Mouse (Mus musculus) MEL (cell line): ENCODE data around the gene Tal1. TPM values are rescaled to one million over a fixed set of nuclear protein-coding genes. Genes with fewer than 3 reads are reported as not detected.

ENCODE experiments used
- DNase-seq: peaks from one replicate; pipeline ENCODE4 v3.0.0; 2011; ENCODE audit warnings: low read depth, low spot score
- H3K27ac ChIP-seq: 2 replicates; pipeline ENCODE4 v1.5.1; 2012; ENCODE audit warnings: low read depth, mild to moderate bottlenecking, control low read depth, low read length, moderate library complexity; ENCODE audit not compliant: control insufficient read depth
- H3K27me3 ChIP-seq, 2 experiments: fragments of 150-350 bp in 1 of 2; sonication (generic) in 1 of 2; 2 replicates each; pipeline ENCODE4 v1.6.1; 2012; ENCODE audit warnings: low read length in 2 of 2, mild to moderate bottlenecking in 2 of 2, improper control_type of control experiment in 1 of 2, moderate library complexity in 1 of 2; ENCODE audit not compliant: insufficient read depth in 2 of 2, control insufficient read depth in 1 of 2
- H3K36me3 ChIP-seq, 2 experiments: 2 replicates each; pipeline ENCODE4 v1.6.1; 2012 to 2014; ENCODE audit warnings: low read length in 2 of 2, improper control_type of control experiment in 1 of 2, inconsistent platforms in 1 of 2, mild to moderate bottlenecking in 1 of 2; ENCODE audit not compliant: insufficient read depth in 2 of 2, control insufficient read depth in 1 of 2
- H3K4me1 ChIP-seq, 2 experiments: fragments of 150-350 bp in 1 of 2; sonication (generic) in 1 of 2; 2 replicates each; pipeline ENCODE4 v1.6.1; 2012; ENCODE audit warnings: low read length in 2 of 2, improper control_type of control experiment in 1 of 2, mild to moderate bottlenecking in 1 of 2; ENCODE audit not compliant: insufficient read depth in 2 of 2, control insufficient read depth in 1 of 2
- H3K4me3 ChIP-seq, 2 experiments: fragments of 150-350 bp in 1 of 2; sonication (generic) in 1 of 2; 2 replicates each; pipeline ENCODE4 v1.5.1; 2012; ENCODE audit warnings: low read depth in 2 of 2, low read length in 2 of 2, mild to moderate bottlenecking in 2 of 2, moderate library complexity in 2 of 2, control low read depth in 1 of 2, improper control_type of control experiment in 1 of 2; ENCODE audit not compliant: control insufficient read depth in 1 of 2, insufficient read depth in 1 of 2
- H3K79me2 ChIP-seq: 2 replicates; pipeline ENCODE4 v1.6.1; 2012; ENCODE audit warnings: mild to moderate bottlenecking, low read length, moderate library complexity; ENCODE audit not compliant: control insufficient read depth, poor library complexity, insufficient read depth
- H3K9ac ChIP-seq: 2 replicates; pipeline ENCODE4 v1.6.1; 2012; ENCODE audit warnings: low read depth, mild to moderate bottlenecking, control low read depth, low read length, moderate library complexity; ENCODE audit not compliant: control insufficient read depth, poor library complexity, severe bottlenecking
- H3K9me3 ChIP-seq: fragments of 150-350 bp; sonication (generic); replicated peaks from 2 replicates; pipeline ENCODE4 v1.6.1; 2012; ENCODE audit warnings: mild to moderate bottlenecking, low read length, improper control_type of control experiment, moderate library complexity; ENCODE audit not compliant: insufficient read depth
- BHLHE40 ChIP-seq: IDR thresholded peaks from 2 replicates; pipeline ENCODE4 v1.6.1; 2012; ENCODE audit warnings: low read depth, mild to moderate bottlenecking, inconsistent platforms, low read length, improper control_type of control experiment, borderline replicate concordance
- E2F4 ChIP-seq: IDR thresholded peaks from 2 replicates; pipeline ENCODE4 v1.6.1; 2011; ENCODE audit warnings: low read depth, low read length, improper control_type of control experiment, borderline replicate concordance
- EP300 ChIP-seq, 2 experiments: IDR thresholded peaks; 2 replicates each; pipeline ENCODE4 v1.6.1; 2011; ENCODE audit warnings: improper control_type of control experiment in 2 of 2, low read length in 2 of 2, low read depth in 1 of 2, mild to moderate bottlenecking in 1 of 2
- ETS1 ChIP-seq: IDR thresholded peaks from 2 replicates; pipeline ENCODE4 v1.6.1; 2012; ENCODE audit warnings: low read depth, mild to moderate bottlenecking, inconsistent platforms, low read length, improper control_type of control experiment, moderate library complexity
- GATA1 ChIP-seq: IDR thresholded peaks from 2 replicates; pipeline ENCODE4 v1.6.1; 2011; ENCODE audit warnings: low read depth, low read length, improper control_type of control experiment
- HCFC1 ChIP-seq: IDR thresholded peaks from 2 replicates; pipeline ENCODE4 v1.6.1; 2012; ENCODE audit warnings: low read depth, mild to moderate bottlenecking, inconsistent platforms, low read length, improper control_type of control experiment, moderate library complexity
- JUND ChIP-seq: IDR thresholded peaks from 2 replicates; pipeline ENCODE4 v1.6.1; 2011; ENCODE audit warnings: low read depth, mild to moderate bottlenecking, improper control_type of control experiment, low read length
- KAT2A ChIP-seq: conservative IDR thresholded peaks from 2 replicates; pipeline ENCODE4 v1.6.1; 2012; ENCODE audit warnings: low read depth, low read length, improper control_type of control experiment, inconsistent platforms
- MAZ ChIP-seq: IDR thresholded peaks from 2 replicates; pipeline ENCODE4 v1.6.1; 2012; ENCODE audit warnings: low read depth, mild to moderate bottlenecking, inconsistent platforms, low read length, improper control_type of control experiment
- MEF2A ChIP-seq: IDR thresholded peaks from 2 replicates; pipeline ENCODE4 v1.6.1; 2014; ENCODE audit warnings: low read depth, mild to moderate bottlenecking, inconsistent platforms, low read length, improper control_type of control experiment; ENCODE audit not compliant: poor library complexity, insufficient replicate concordance, severe bottlenecking; ENCODE audit errors: extremely low read depth
- MXI1 ChIP-seq: IDR thresholded peaks from 2 replicates; pipeline ENCODE4 v1.6.1; 2011; ENCODE audit warnings: mild to moderate bottlenecking, low read depth, low read length, improper control_type of control experiment
- MYC ChIP-seq: IDR thresholded peaks from 2 replicates; pipeline ENCODE4 v1.6.1; 2011; ENCODE audit warnings: low read depth, mild to moderate bottlenecking, low read length, improper control_type of control experiment, moderate library complexity
- NELFE ChIP-seq: IDR thresholded peaks from 2 replicates; pipeline ENCODE4 v1.6.1; 2011; ENCODE audit warnings: low read depth, low read length, improper control_type of control experiment
- POLR2AphosphoS2 ChIP-seq: IDR thresholded peaks from 2 replicates; pipeline ENCODE4 v1.6.1; 2011; ENCODE audit warnings: low read length, improper control_type of control experiment
- RCOR1 ChIP-seq: IDR thresholded peaks from 2 replicates; pipeline ENCODE4 v1.6.1; 2012; ENCODE audit warnings: low read depth, mild to moderate bottlenecking, inconsistent platforms, low read length, improper control_type of control experiment
- SIN3A ChIP-seq: IDR thresholded peaks from 2 replicates; pipeline ENCODE4 v1.6.1; 2012; ENCODE audit warnings: low read length, improper control_type of control experiment, inconsistent platforms
- TAL1 ChIP-seq: IDR thresholded peaks from 2 replicates; pipeline ENCODE4 v1.6.1; 2012; ENCODE audit warnings: mild to moderate bottlenecking, inconsistent platforms, low read length, moderate library complexity, mixed read lengths
- TBP ChIP-seq: IDR thresholded peaks from 2 replicates; pipeline ENCODE4 v1.8.0; 2011; ENCODE audit warnings: low read depth, low read length, improper control_type of control experiment
- TCF12 ChIP-seq: IDR thresholded peaks from 2 replicates; pipeline ENCODE4 v1.6.1; 2014; ENCODE audit warnings: low read depth, mild to moderate bottlenecking, inconsistent platforms, low read length, improper control_type of control experiment, moderate library complexity
- UBTF ChIP-seq: IDR thresholded peaks from 2 replicates; pipeline ENCODE4 v1.6.1; 2012; ENCODE audit warnings: low read depth, mild to moderate bottlenecking, inconsistent platforms, low read length, improper control_type of control experiment, moderate library complexity, borderline replicate concordance; ENCODE audit not compliant: insufficient read depth
- ZKSCAN1 ChIP-seq: IDR thresholded peaks from 2 replicates; pipeline ENCODE4 v1.6.1; 2012; ENCODE audit warnings: low read depth, mild to moderate bottlenecking, inconsistent platforms, low read length, improper control_type of control experiment, moderate library complexity
- polyA plus RNA-seq, 2 experiments: library from polyadenylated mRNA; stranded (reverse) in 1 of 2; unstranded in 1 of 2; fragments of >175 nt in 1 of 2; fragments of >200 nt in 1 of 2; gene quantifications; 2 replicates each; pipeline versions ENCODE4 v1.2.1 to v1.2.4; 2012; ENCODE audit warnings: low replicate concordance in 2 of 2, low read depth in 1 of 2; ENCODE audit not compliant: insufficient read length in 2 of 2, insufficient read depth in 1 of 2, missing spikeins in 1 of 2
- total RNA-seq: library from RNA; depleted of rRNA; stranded (reverse); fragments of 300-350 nt; gene quantifications from 2 replicates; pipeline ENCODE4 v1.2.3, GENCODE M21; 2012; rRNA removed

The Tal1 gene
- total RNA-seq, result 21.2 and 34.9 TPM in 2 replicates
- 10 to 100 TPM in 1 of 2 experiments, not detected in 1; 48.9 TPM for polyA plus RNA-seq

DNA sequence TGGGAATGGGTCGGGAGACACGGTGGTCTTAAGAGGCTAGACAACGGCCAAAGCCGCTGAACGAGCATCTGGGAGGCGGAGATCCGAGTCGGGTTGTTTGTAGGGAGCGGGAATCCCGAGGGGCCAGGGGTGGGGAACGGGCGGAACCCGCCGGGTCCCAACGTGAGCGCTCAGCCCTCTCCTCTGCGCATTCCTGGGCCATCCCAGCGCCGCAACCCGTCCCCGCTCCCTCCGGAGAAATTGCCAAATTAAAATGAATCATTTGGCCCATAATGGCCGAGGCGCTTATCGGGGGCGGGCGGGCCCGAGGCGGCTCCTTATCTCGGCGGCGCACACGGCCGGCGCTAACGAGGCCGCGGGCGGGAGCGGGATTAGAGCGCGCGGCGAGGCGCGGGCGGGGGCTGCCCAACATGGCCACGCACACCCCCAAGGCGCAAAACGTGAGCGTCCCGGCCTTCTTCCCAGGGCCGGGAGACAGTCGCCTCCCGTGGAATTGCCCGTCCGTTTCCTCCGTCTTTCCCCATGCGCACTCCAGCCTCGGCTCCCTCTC is at the start of gene Tal1:
Gene Tal1, plus strand, starts transcription at position 56 of the 550 bp plus-strand sequence.
- peak; percentile 80 for TF ChIP-seq GATA1
- TF ChIP-seq TBP, result no peak
- peak; percentile 98 for TF ChIP-seq TCF12
- TF ChIP-seq NELFE, result no peak
- TF ChIP-seq POLR2AphosphoS2, result peak; percentile 27; the same call in 1 of the 2 replicates
- TF ChIP-seq MAZ, result peak; percentile 95; the same call in 1 of the 2 replicates
- peak; percentile 97 for TF ChIP-seq TAL1
- no peak for TF ChIP-seq MEF2A
- peak; percentile 63 to 93; a peak in 3 of 4 replicates for TF ChIP-seq EP300 (IDR thresholded peaks at IDR 0.05; ENCODE audit: low read depth in 1 of 2, low read length in 2 of 2)
- no peak; the same call in none of the 2 replicates for TF ChIP-seq HCFC1
- peak; percentile 66 for TF ChIP-seq ETS1
- TF ChIP-seq BHLHE40, result no peak; the same call in 1 of the 2 replicates
- no peak for TF ChIP-seq MXI1
- TF ChIP-seq KAT2A, result no peak
- no peak for TF ChIP-seq JUND
- TF ChIP-seq E2F4, result peak; percentile 43; the same call in 1 of the 2 replicates
- TF ChIP-seq UBTF, result 0 out of 2 replicates have a peak, but pooled peaks have one; percentile 51
- no peak for TF ChIP-seq ZKSCAN1
- TF ChIP-seq SIN3A, result peak; percentile 76; the same call in 1 of the 2 replicates
- TF ChIP-seq MYC, result peak; percentile 48
- TF ChIP-seq RCOR1, result peak; percentile 53; the same call in 1 of the 2 replicates
- TF ChIP-seq, all 39 proteins: peak for 12
- peak within 1 kb of the TSS; percentile 73 to 97 for H3K4me3 ChIP-seq
- H3K27me3 ChIP-seq, result no peaks in the 10 kb centered on the region

More for the DNA sequence above, at the start of gene Tal1:
- peak within 1 kb of the TSS; percentile 77 for H3K9ac ChIP-seq
- DNase-seq, result peak; percentile 94
- peaks cover 10 to 27% of the 10 kb centered on the region in 2 experiments for H3K4me1 ChIP-seq
- peaks cover 0 to 24% of the 10 kb centered on the region in 2 experiments; a peak in 2 of 4 replicates for H3K36me3 ChIP-seq
- H3K27ac ChIP-seq, result peak within 1 kb of the TSS; percentile 85
- peaks cover 45% of the 10 kb centered on the region for H3K79me2 ChIP-seq
- no peaks in the 10 kb centered on the region for H3K9me3 ChIP-seq
